Mouse (Mus musculus) limb, embryonic 14.5 days (tissue): ENCODE data around the gene Plekhg6. TPM values are rescaled to one million over a fixed set of nuclear protein-coding genes. Genes with fewer than 3 reads are reported as not detected.

Experiments
- ATAC-seq: fragments of 200-750 bp; cut with Nextera tagmentation; 2 replicates; pipeline ENCODE4 v1.8.0; 2017; ENCODE audit warnings: low read depth, moderate number of reproducible peaks, moderate TSS enrichment; ENCODE audit not compliant: low FRiP score
- DNase-seq: peaks from one replicate; pipeline ENCODE4 v3.0.0-alpha.2; 2015; ENCODE audit warnings: low spot score
- H3K27ac ChIP-seq: fragments of 300-500 bp; sonication (generic); replicated peaks from 2 replicates; pipeline ENCODE4 v1.5.1; 2014; ENCODE audit warnings: low read depth, mild to moderate bottlenecking, low read length, moderate library complexity, mixed read lengths
- H3K27me3 ChIP-seq: fragments of 300-500 bp; sonication (generic); 2 replicates; pipeline ENCODE4 v1.6.1; 2014; ENCODE audit warnings: low read length, mixed read lengths; ENCODE audit not compliant: control insufficient read depth, insufficient read depth
- H3K36me3 ChIP-seq: fragments of 300-500 bp; sonication (generic); 2 replicates; pipeline ENCODE4 v1.6.1; 2014; ENCODE audit warnings: mild to moderate bottlenecking, low read length, moderate library complexity, mixed read lengths; ENCODE audit not compliant: control insufficient read depth, insufficient read depth
- H3K4me1 ChIP-seq: fragments of 300-500 bp; sonication (generic); 2 replicates; pipeline ENCODE4 v1.6.1; 2014; ENCODE audit warnings: antibody characterized with exemption, low read length, mixed read lengths; ENCODE audit not compliant: control insufficient read depth, insufficient read depth
- H3K4me2 ChIP-seq: fragments of 300-500 bp; sonication (generic); replicated peaks from 2 replicates; pipeline ENCODE4 v1.6.1; 2014; ENCODE audit warnings: low read depth, mild to moderate bottlenecking, low read length, moderate library complexity; ENCODE audit not compliant: severe bottlenecking
- H3K4me3 ChIP-seq: fragments of 300-500 bp; sonication (generic); replicated peaks from 2 replicates; pipeline ENCODE4 v1.5.1; 2014; ENCODE audit warnings: low read length
- H3K9ac ChIP-seq: fragments of 300-500 bp; sonication (generic); 2 replicates; pipeline ENCODE4 v1.6.1; 2014; ENCODE audit warnings: mild to moderate bottlenecking, low read depth, low read length, moderate library complexity; ENCODE audit not compliant: severe bottlenecking
- H3K9me3 ChIP-seq: fragments of 300-500 bp; sonication (generic); 2 replicates; pipeline ENCODE4 v1.6.1; 2016; ENCODE audit warnings: low read length; ENCODE audit not compliant: control insufficient read depth
- POLR2A ChIP-seq: fragments of 200-500 bp; IDR thresholded peaks from 2 replicates; pipeline ENCODE4 v1.8.0; 2012; ENCODE audit warnings: inconsistent platforms, mild to moderate bottlenecking, moderate library complexity, borderline replicate concordance; ENCODE audit not compliant: insufficient read depth, insufficient read length; ENCODE audit errors: extremely low read depth
- WGBS: fragments of 180-500 bp; shearing (Covaris S2); extraction: QIAGEN DNeasy Blood & Tissue Kit; methylation state at CpG from one replicate; pipeline ENCODE4 v1.1.7; 2014; 5-methylcytosine and 5-hydroxymethylcytosine counted together
- polyA plus RNA-seq, 2 experiments: library from polyadenylated mRNA; depleted of rRNA in 1 of 2; stranded (reverse) in 1 of 2; unstranded in 1 of 2; fragments of >200 nt; fragmentation: Nextera tagmentation in 1 of 2; extraction: Ambion mirVana in 1 of 2; gene quantifications; 2 replicates each; pipeline versions ENCODE4 v1.2.1 to v1.2.3; 2012 to 2014

Gene Plekhg6
- polyA plus RNA-seq, 2 experiments, result 1.3 to 1.6 TPM

GRCm38 (mm10) chr6:125322794-125323193 lies 57.8 kb downstream of the Plekhg6 start:
- 49% methylated on average over 13 of the region's 13 CpGs for WGBS
- Histone ChIP-seq H3K4me3 (no peak overlapping the region), H3K9ac (no peak overlapping the region), H3K9me3 (no peaks in the 10 kb centered on the region), H3K27me3 (peaks cover 36% of the 10 kb centered on the region), H3K27ac (no peak overlapping the region), H3K36me3 (no peaks in the 10 kb centered on the region), H3K4me2 (no peak overlapping the region), H3K4me1 (no peaks in the 10 kb centered on the region)
- no peak for ATAC-seq
- TF ChIP-seq POLR2A, result no peak
- no peak for DNase-seq

GRCm38 (mm10) chr6:125321114-125321855 lies 59.3 kb downstream of the Plekhg6 start:
- ATAC-seq, result no peak
- Histone ChIP-seq H3K27ac (no peak overlapping the region), H3K27me3 (peaks cover 36% of the 10 kb centered on the region), H3K4me1 (no peaks in the 10 kb centered on the region), H3K4me3 (no peak overlapping the region), H3K4me2 (no peak overlapping the region), H3K36me3 (no peaks in the 10 kb centered on the region), H3K9me3 (no peaks in the 10 kb centered on the region), H3K9ac (0 out of 2 replicates have a peak overlapping the region, but pooled peaks have one; percentile 12)
- DNase-seq, result no peak
- TF ChIP-seq POLR2A, result no peak
- 11% methylated on average over 26 of the region's 26 CpGs for WGBS

- no peak within 1 kb of the TSS for H3K4me2 ChIP-seq
- H3K27ac ChIP-seq, result no peak within 1 kb of the TSS
- no peaks in the 10 kb centered on the region for H3K36me3 ChIP-seq
- H3K27me3 ChIP-seq, result peaks cover 36% of the 10 kb centered on the region
- ATAC-seq (no peak), DNase-seq (no peak)
- no peaks in the 10 kb centered on the region for H3K4me1 ChIP-seq
- no peaks in the 10 kb centered on the region for H3K9me3 ChIP-seq
- H3K9ac ChIP-seq, result 0 out of 2 replicates have a peak within 1 kb of the TSS, but pooled peaks have one; percentile 12
- 77% methylated on average over 1 of the region's 1 CpGs for WGBS
- H3K4me3 ChIP-seq, result no peak within 1 kb of the TSS
- TF ChIP-seq POLR2A, result no peak
Observed at GRCm38 (mm10) chr6:125320323-125320722, 60.3 kb downstream of the Plekhg6 start, which contains the start of gene Scnn1a. Scnn1a (plus strand) TSS chr6:125320659.

- Histone ChIP-seq H3K9me3 (no peaks in the 10 kb centered on the region), H3K4me3 (no peak overlapping the region), H3K4me1 (0 out of 2 replicates have a peak, but pooled peaks cover under 1% of the 10 kb centered on the region), H3K4me2 (no peak overlapping the region), H3K36me3 (no peaks in the 10 kb centered on the region), H3K27ac (no peak overlapping the region), H3K9ac (no peak overlapping the region), H3K27me3 (peaks cover 36% of the 10 kb centered on the region)
- DNase-seq (no peak), ATAC-seq (no peak)
- TF ChIP-seq POLR2A, result no peak
Observed at GRCm38 (mm10) chr6:125319919-125320296, 60.7 kb downstream of the Plekhg6 start.

- DNase-seq (no peak), ATAC-seq (no peak)
- TF ChIP-seq POLR2A, result no peak
- 67% methylated on average over 15 of the region's 15 CpGs for WGBS
- Histone ChIP-seq H3K4me3 (no peak overlapping the region), H3K4me2 (no peak overlapping the region), H3K36me3 (no peaks in the 10 kb centered on the region), H3K4me1 (peaks cover 7% of the 10 kb centered on the region), H3K9ac (no peak overlapping the region), H3K9me3 (no peaks in the 10 kb centered on the region), H3K27me3 (peaks cover 36% of the 10 kb centered on the region), H3K27ac (no peak overlapping the region)
Observed at GRCm38 (mm10) chr6:125318981-125319918, 61.3 kb downstream of the Plekhg6 start.
